In genomic region chr10:79892451-79893118, GRCm38 (mm10) we compare ENCODE assay signal across 9 mouse cellular contexts. TPM values are rescaled to one million over a fixed set of nuclear protein-coding genes. Genes with fewer than 3 reads are reported as not detected.
DNase-seq lines count a peak whose midpoint lies in the region; ATAC-seq and TF ChIP-seq lines count a peak whose summit lies in the region.
"Not testable (repeated sequence)": the region's sequence is repeated elsewhere in the genome, so short reads cannot be mapped to it uniquely, and the experiment has no call there.
"Had no signal": no experiment of that assay in that cellular context is flagged by ENCODE, and none has a peak within 500 bp of the region (broad histone marks: within the 10 kb centered on the region; RNA-seq: fewer than 3 reads in every experiment).

No protein-coding gene starts in this region.

- H3K4me2 ChIP-seq in midbrain, embryonic 13.5 days (replicated peaks): not testable (repeated sequence)

- H3K4me3 ChIP-seq in kidney, adult 2 months (ENCODE audit: insufficient read depth, low read depth, low read length); limb, embryonic 10.5 days; midbrain, embryonic 13.5 days (replicated peaks); spleen, adult 2 months (ENCODE audit: extremely low read depth, insufficient read depth, insufficient read length): not testable (repeated sequence)

- H3K9me3 ChIP-seq in limb, embryonic 10.5 days (replicated peaks); midbrain, embryonic 13.5 days: not testable (repeated sequence)

- DNase-seq in 3134 (ENCODE audit: extremely low read depth, insufficient read length, low spot score): peak; percentile 62
- peak; percentile 60 for DNase-seq in adrenal gland, adult 8-10 months
- peak; percentile 60 for DNase-seq in embryo, embryonic 11.5 days (ENCODE audit: low read depth, low spot score)
- DNase-seq in heart, adult 18-20 months: peak; percentile 73 to 89
- peak; percentile 81 for DNase-seq in kidney, adult 2 months
- DNase-seq in limb, embryonic 10.5 days (ENCODE audit: low spot score): peak; percentile 92
- peak; percentile 47 to 76 for DNase-seq in spleen, adult 2 months (ENCODE audit: low read depth in 1 of 2, low spot score in 2 of 2)

- not testable (repeated sequence) for H3K27ac ChIP-seq in kidney, adult 2 months (ENCODE audit: insufficient read depth, low read depth, low read length); midbrain, embryonic 13.5 days; spleen, adult 2 months (ENCODE audit: insufficient read depth, low read length)
- H3K27ac ChIP-seq in limb, embryonic 10.5 days: 0 out of 2 replicates have a peak overlapping the region, but pooled peaks have one; percentile 16

- not testable (repeated sequence) for H3K9ac ChIP-seq in midbrain, embryonic 13.5 days (replicated peaks)

- TF ChIP-seq POLR2A in kidney, adult 2 months (IDR thresholded peaks at IDR 0.05; ENCODE audit: low read depth, low read length); spleen, adult 2 months (IDR thresholded peaks at IDR 0.05; ENCODE audit: low read depth, low read length): not testable (repeated sequence)

- peak; percentile 68 for ATAC-seq in midbrain, embryonic 13.5 days

- H3K27me3 ChIP-seq in kidney, adult 2 months (replicated peaks; ENCODE audit: control insufficient read depth, insufficient read depth, low read length); limb, embryonic 10.5 days (ENCODE audit: low read depth, poor library complexity, severe bottlenecking); spleen, adult 2 months (ENCODE audit: control insufficient read depth, insufficient read depth, low read length): not testable (repeated sequence)
- peaks cover 10% of the 10 kb centered on the region; the same call in 1 of the 2 replicates for H3K27me3 ChIP-seq in midbrain, embryonic 13.5 days

- 41% methylated on average over 22 of the region's 22 CpGs for WGBS in kidney, adult 2 months
- 46% methylated on average over 22 of the region's 22 CpGs for WGBS in limb, embryonic 10.5 days
- 46% methylated on average over 22 of the region's 22 CpGs for WGBS in midbrain, embryonic 13.5 days
- WGBS in spleen, adult 2 months: 48% methylated on average over 22 of the region's 22 CpGs

- H3K4me1 ChIP-seq in kidney, adult 2 months (ENCODE audit: control insufficient read depth, insufficient read depth, low read length); midbrain, embryonic 13.5 days (replicated peaks); spleen, adult 2 months (ENCODE audit: control insufficient read depth, insufficient read depth, insufficient read length): not testable (repeated sequence)
- peaks cover 17% of the 10 kb centered on the region for H3K4me1 ChIP-seq in limb, embryonic 10.5 days

- not testable (repeated sequence) for H3K36me3 ChIP-seq in kidney, adult 2 months (ENCODE audit: control insufficient read depth, insufficient read depth, low read length)
- H3K36me3 ChIP-seq in limb, embryonic 10.5 days: peaks cover 33% of the 10 kb centered on the region
- H3K36me3 ChIP-seq in midbrain, embryonic 13.5 days: peaks cover 32% of the 10 kb centered on the region
- H3K36me3 ChIP-seq in spleen, adult 2 months (ENCODE audit: control insufficient read depth, insufficient read depth, low read length): peaks cover 12% of the 10 kb centered on the region

- peak; percentile 79 for TF ChIP-seq CTCF in kidney, adult 2 months (conservative IDR thresholded peaks at IDR 0.05; ENCODE audit: insufficient read depth, insufficient read length, low read depth, low read length)
- TF ChIP-seq CTCF in spleen, adult 2 months (IDR thresholded peaks at IDR 0.05; ENCODE audit: extremely low read depth, insufficient read depth, insufficient read length, insufficient replicate concordance): peak; percentile 86

RNA-seq across cellular contexts. Expression of gene Cfd, which starts 1.9 kb away (rescaled TPM):
- total RNA-seq in adrenal gland, adult 8-10 months (2022): 1,000 to 10,000 TPM in 2 of 4 experiments, 100 to 1,000 TPM in 2; 123 to 1,857 (median 821) TPM
- 100 to 1,000 TPM in 1 of 2 experiments, 10 to 100 TPM in 1; 49.7 to 435 TPM for total RNA-seq in heart, adult 18-20 months (2021)
- polyA plus RNA-seq in kidney, adult 2 months (2012; rRNA removed): 1,335 and 2,389 TPM in 2 replicates
- not detected in 2 replicates for polyA plus RNA-seq in limb, embryonic 10.5 days (2016; fragmentation: Nextera tagmentation; extraction: Ambion mirVana)
- polyA plus RNA-seq in midbrain, embryonic 13.5 days (2015; fragmentation: Nextera tagmentation; extraction: Ambion mirVana): not detected in 2 replicates
- polyA plus RNA-seq in spleen, adult 2 months (2012; rRNA removed): 71.5 and 138 TPM in 2 replicates
- polyA plus RNA-seq: liver, embryonic 15.5 days had no signal

RNA-seq across cellular contexts. Expression of gene Elane, which starts 6.5 kb away (rescaled TPM):
- total RNA-seq in adrenal gland, adult 8-10 months (2022): not detected
- not detected for total RNA-seq in heart, adult 18-20 months (2021)
- polyA plus RNA-seq in kidney, adult 2 months (2012; rRNA removed): 0.10 TPM in 1 of 2 replicates, not detected in the other
- not detected in 2 replicates for polyA plus RNA-seq in limb, embryonic 10.5 days (2016; fragmentation: Nextera tagmentation; extraction: Ambion mirVana)
- polyA plus RNA-seq in midbrain, embryonic 13.5 days (2015; fragmentation: Nextera tagmentation; extraction: Ambion mirVana): not detected in 2 replicates
- polyA plus RNA-seq in spleen, adult 2 months (2012; rRNA removed): 33.0 and 61.9 TPM in 2 replicates

RNA-seq across cellular contexts. Expression of gene Med16, which starts 16.1 kb away (rescaled TPM):
- 10 to 100 TPM; 50.9 to 60.7 (median 57.8) TPM for total RNA-seq in adrenal gland, adult 8-10 months (2022)
- total RNA-seq in heart, adult 18-20 months (2021): 10 to 100 TPM; 50.4 to 56.7 TPM
- polyA plus RNA-seq in kidney, adult 2 months (2012; rRNA removed): 57.1 and 75.4 TPM in 2 replicates
- polyA plus RNA-seq in limb, embryonic 10.5 days (2016; fragmentation: Nextera tagmentation; extraction: Ambion mirVana): 63.6 and 67.1 TPM in 2 replicates
- polyA plus RNA-seq in midbrain, embryonic 13.5 days (2015; fragmentation: Nextera tagmentation; extraction: Ambion mirVana): 62.9 and 69.1 TPM in 2 replicates
- 46.4 and 73.7 TPM in 2 replicates for polyA plus RNA-seq in spleen, adult 2 months (2012; rRNA removed)

RNA-seq across cellular contexts. Expression of gene Gm26602, which starts 18.1 kb away (rescaled TPM):
- not detected for total RNA-seq in adrenal gland, adult 8-10 months (2022)
- not detected for total RNA-seq in heart, adult 18-20 months (2021)
- polyA plus RNA-seq in kidney, adult 2 months (2012; rRNA removed): not detected in 2 replicates
- polyA plus RNA-seq in limb, embryonic 10.5 days (2016; fragmentation: Nextera tagmentation; extraction: Ambion mirVana): not detected in 2 replicates
- 17.5 and 34.1 TPM in 2 replicates for polyA plus RNA-seq in midbrain, embryonic 13.5 days (2015; fragmentation: Nextera tagmentation; extraction: Ambion mirVana)
- not detected in 2 replicates for polyA plus RNA-seq in spleen, adult 2 months (2012; rRNA removed)
- polyA plus RNA-seq: liver, embryonic 15.5 days had no signal

RNA-seq across cellular contexts. Expression of gene Plppr3, which starts 18.2 kb away (rescaled TPM):
- total RNA-seq in adrenal gland, adult 8-10 months (2022): 1 to 10 TPM; 1.7 to 4.3 (median 3.0) TPM
- total RNA-seq in heart, adult 18-20 months (2021): under 1 TPM; 0.12 to 0.18 TPM
- 2.7 and 3.2 TPM in 2 replicates for polyA plus RNA-seq in kidney, adult 2 months (2012; rRNA removed)
- polyA plus RNA-seq in limb, embryonic 10.5 days (2016; fragmentation: Nextera tagmentation; extraction: Ambion mirVana): 108 and 140 TPM in 2 replicates
- 426 and 432 TPM in 2 replicates for polyA plus RNA-seq in midbrain, embryonic 13.5 days (2015; fragmentation: Nextera tagmentation; extraction: Ambion mirVana)
- polyA plus RNA-seq in spleen, adult 2 months (2012; rRNA removed): 3.6 and 4.0 TPM in 2 replicates

Comparison
In these comparisons a context has a peak if more than half of its experiments do, and no peak if none do; other contexts are left out.
1. RNA of gene Cfd, which starts 1.9 kb away (polyA plus RNA-seq): 1,335 to 2,389 TPM in kidney, adult 2 months and 71.5 to 138 TPM in spleen, adult 2 months; not detected in limb, embryonic 10.5 days and not detected in midbrain, embryonic 13.5 days; every median in the first group is over 10 times any median in the second.
2. RNA of gene Elane, which starts 6.5 kb away (polyA plus RNA-seq): 33.0 to 61.9 TPM in spleen, adult 2 months; not detected in limb, embryonic 10.5 days, 0.10 TPM in kidney, adult 2 months and not detected in midbrain, embryonic 13.5 days; every median in the first group is over 10 times any median in the second.
3. Peak in every context shown above with its lines, with median percentiles within 50 percentile points of each other: DNase-seq.